Mouse (Mus musculus) layer of hippocampus, adult 8-10 months (tissue): ENCODE measurements around the gene Tmem184c. TPM values are rescaled to one million over a fixed set of nuclear protein-coding genes. Genes with fewer than 3 reads are reported as not detected.

Source experiments
- DNase-seq, 2 experiments: peaks; one replicate each; pipeline ENCODE4 v3.0.0; 2022; ENCODE audit warnings: low spot score in 2 of 2
- total RNA-seq, 4 experiments: library from RNA; stranded (reverse); gene quantifications; 2 replicates each; pipeline ENCODE4 v1.2.4; 2022

Tmem184c gene
- total RNA-seq, result 10 to 100 TPM; 61.4 to 67.2 (median 63.8) TPM

DNA sequence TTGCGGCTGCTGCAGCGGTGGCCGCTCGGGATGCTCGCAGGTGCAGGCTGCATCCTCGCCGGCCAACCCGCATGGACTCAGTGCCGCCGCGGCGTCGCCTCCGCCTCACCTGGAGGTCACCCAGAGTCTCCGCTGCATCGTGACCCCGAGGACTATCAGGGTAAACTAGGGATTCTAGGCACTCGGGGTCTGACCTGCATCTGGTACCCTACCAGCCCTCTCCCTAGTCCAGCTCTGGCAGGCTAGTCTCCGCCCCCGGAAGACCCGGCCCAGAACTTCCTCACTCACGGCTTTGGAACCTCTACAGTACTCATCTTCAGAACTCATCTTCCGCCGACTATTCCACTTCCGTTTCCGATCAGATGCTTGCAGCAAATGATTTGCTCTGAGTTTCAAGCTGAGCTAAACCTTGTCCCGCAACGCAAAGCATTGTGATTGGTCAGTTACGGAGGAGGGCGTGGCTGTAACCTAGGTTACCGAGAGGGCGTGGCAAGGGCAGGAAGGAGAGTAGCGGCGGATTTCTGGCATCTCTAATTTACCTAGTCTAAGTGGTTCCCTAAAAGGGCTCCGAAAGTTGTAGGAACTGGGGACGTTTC is at the start of gene Tmem184c:
Tmem184c (minus strand) TSS at position 325 of the 596 bp plus-strand sequence.
- peak; percentile 98 to 99 for DNase-seq

DNA sequence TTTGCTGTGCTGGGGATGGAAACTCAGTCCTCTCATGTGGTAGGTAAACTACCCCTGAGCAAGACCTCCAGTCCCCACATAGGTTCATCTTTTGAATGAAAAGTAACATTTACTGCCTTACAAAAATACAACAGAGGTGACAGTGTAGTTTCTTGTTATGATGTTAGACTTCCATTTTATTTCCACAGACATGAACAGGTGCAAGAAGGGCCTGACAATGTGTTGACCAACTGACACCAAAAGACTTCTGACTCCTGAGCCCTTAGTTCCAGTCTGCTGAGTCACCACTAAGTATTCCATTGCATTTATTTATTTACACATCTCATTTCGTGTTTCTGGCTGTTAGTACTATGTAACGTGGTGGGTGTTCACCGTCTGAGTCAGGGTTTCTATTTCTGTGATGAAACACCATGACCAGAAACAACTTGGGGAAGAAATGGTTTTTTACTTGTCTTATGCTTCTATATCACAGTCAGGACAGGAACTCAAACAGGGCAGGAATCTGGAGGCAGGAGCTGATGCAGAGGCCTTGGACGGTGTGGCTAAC is 49.1 kb upstream of the Tmem184c start:
- DNase-seq, result no peak

DNA sequence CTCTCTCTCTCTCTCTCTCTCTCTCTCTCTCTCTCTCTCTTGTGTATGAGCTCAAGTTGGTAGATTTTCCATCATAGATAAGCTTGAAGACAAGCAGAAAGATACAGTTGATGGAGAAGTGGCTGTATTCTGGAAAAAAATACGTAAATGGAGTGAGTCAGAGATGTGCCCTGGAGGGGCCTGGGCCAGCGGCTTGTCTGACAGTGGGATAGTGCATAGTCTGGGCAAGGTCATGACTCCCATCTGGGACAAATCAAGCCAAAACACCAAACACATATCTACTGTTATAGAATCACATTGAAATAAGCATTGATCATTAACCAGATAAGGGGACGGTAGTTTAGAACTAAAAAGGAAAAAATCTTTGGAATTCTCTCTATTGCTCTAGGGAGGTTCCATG is 47.9 kb upstream of the Tmem184c start:
- DNase-seq, result no peak

DNA sequence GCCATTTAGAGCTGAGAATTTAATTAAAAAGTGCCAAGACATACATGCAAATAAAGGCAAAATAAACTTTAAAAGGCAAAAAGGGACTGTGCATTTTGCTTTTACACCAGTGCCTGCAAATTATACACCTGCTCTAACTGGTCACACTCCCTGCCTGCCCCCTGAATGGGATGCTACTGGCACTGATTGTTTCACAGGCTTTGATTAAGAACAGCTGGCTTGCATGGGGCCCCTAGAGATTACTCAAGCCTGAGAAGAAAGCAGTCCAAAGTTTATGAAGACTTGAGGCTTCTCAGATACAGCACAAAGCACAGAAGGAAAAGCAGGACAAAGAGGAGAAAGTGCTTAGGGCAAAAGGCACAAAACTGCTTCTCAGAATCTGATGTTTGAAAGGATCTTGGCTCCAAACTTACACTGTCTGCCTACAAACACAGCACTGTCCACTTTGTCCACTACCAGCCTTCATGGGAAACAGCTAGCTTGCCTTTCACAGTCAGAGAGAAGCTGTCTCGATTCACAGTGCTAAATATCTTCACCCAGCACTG is 40.2 kb upstream of the Tmem184c start:
- DNase-seq, result no peak

DNA sequence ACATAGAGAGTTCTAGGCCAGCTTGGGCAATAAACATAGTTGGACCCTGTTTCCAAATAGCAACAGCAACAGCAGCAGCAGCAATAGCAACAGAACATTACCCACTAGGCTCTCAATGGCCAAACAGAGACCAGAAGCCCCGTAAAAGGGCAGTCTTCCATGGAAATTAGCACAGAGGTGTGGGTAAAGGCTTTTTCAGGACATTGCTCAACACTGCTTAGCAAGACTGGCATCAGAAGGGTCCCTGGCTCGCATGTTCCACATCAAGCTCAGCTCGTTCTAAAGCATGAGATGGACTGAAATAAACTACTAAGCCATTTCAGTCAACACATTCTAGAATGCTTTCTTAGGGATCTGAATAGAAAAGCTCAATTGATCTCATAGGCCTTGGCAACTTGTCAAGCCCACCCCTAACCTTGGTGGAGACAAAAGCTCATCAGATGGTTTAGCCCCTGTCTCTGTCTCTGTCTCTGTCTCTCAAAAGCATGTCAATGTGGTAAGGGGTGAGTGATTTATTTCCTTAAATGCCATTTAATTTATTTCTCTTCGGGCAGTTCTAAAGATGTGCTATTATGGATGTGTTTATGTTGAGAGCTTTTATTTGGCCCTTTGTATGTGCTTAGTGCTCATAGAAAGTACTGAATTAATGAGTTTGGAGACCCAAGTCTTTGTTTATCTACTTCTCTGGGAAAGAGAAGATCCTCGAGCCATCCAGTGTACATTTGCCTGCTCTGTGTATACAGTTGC is 29.8 kb upstream of the Tmem184c start:
- no peak for DNase-seq

DNA sequence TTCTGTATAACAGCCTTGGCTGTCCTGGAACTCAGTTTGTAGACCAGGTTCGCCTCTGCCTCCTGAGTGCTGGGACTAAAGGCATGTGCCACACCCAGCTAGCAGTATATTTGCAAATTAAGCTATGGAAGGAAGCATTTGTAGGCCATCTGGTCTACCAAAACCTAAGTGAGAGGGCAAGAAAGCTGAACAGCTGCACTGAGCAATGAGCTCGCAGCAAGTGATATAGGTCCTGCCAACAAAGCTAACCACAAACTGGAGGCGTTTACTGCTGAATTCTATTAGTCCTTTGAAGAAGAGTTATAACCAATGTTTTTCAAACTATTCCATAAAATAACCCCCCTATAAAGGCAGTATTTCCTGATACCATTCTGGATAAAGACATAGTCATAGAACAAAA is 27.1 kb upstream of the Tmem184c start:
- DNase-seq, result no peak

DNA sequence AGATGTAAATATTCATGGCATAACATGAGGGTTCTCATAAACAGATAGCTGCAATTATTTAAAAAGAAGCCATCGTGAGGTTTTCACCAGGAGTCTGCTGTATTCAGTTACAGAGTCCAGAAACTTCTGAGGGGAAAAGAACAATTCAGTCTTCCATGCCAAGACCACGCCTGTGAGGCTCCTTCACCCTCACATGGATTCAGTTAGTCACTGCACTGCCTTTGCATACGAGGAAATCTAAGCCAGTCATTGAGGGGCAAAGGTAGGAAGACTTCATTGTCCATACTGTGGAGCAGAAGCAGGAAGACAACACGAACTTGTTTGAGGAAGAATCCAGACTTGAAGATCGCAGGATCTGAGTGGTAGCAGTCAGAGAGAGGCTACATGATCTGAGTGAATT is 23.5 kb upstream of the Tmem184c start:
- no peak for DNase-seq

DNA sequence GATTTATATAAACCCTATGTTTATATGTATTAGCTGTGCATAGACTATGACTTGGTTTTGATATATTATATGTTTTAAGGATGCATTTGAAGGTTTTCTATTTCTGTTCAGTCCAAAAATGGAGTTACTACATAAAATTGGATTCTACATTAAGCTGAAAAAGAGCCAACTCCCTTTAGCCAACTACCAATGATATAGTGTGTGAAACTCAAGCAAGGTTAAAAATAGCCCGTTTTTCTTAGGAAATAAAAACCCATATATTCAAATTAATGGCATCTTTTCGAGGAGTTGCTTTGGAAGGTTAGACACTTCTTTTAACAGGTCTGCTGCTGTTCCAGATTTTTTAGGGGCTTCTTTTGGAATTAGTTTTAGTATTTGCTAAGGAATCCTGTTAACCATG is 22.7 kb upstream of the Tmem184c start:
- no peak for DNase-seq

DNA sequence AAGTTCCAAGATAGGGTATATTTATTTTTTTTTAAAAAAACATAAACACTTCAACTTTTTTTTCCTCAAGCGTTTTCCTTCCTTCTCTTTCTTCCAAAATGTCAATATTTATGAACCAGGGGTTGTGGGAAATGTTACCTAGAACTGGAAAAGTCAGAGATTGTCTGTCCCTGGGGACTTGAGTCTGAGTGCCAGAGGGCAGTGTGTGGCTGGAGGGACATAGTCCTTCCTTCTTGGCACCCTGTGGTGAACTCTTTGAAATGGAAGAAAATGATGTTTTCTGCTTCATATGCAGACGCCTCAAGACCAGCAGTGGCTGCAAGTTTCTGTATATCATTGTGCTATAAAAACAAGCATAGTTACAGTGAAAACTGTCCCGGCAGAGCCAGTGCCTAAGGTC is 20.2 kb upstream of the Tmem184c start:
- DNase-seq, result no peak

DNA sequence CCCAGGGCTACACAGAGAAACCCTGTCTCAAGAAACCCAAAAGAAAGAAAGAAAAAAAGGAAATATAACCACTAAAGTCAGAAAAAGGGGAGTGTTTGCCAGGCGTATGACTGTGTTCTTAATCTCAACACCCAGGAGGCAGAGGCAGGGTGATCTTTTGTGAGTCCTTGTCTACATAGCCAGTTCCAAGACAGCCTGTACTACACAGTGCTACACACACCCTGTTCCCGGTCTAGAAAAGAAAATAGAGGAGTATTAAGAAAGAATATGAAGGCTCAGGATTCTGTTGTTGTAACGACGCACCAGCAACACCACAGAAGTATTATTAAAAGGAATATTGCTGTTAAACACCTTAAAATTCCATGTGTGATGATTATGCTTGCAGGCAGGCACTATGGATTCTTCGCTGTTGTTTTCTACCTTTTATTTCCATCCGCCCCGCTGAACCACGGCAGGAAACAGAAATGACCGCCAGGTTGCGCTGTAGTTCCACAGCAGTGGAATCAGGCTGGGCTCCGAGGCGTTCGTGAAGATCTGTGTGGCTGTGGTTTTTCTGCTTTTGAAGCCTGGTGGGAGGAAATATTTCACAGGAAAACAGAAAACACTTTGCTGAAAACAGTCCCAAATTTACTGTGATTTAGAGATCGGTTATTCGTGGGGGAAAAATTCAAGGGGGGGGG is 19.5 kb upstream of the Tmem184c start:
- peak; percentile 43 to 84 for DNase-seq

DNA sequence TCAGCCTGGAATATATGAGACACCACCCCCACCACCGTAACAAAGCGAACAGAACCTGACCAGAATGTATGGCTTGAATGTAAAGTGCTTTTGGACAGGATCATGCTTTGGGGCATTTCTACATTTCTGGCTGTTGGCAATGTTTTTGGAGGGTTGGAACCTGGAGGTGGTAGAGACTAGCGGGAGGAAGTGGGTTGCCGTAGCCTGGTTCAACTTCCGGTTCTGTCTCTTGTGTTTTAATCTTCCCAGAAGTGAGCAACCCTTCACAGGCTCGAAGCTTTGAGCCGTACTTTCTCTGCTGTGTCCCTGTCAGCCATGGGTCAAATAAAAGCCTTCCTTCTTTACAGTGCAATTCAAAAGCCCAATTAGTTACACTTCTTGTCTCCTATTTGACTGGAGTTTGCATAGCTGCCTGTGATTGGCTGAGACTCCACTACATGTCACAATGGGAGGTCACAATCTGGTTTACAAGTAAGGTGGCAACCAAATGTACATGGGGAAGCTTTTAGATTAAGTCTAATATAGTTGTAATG is 13.2 kb upstream of the Tmem184c start:
- no peak for DNase-seq

DNA sequence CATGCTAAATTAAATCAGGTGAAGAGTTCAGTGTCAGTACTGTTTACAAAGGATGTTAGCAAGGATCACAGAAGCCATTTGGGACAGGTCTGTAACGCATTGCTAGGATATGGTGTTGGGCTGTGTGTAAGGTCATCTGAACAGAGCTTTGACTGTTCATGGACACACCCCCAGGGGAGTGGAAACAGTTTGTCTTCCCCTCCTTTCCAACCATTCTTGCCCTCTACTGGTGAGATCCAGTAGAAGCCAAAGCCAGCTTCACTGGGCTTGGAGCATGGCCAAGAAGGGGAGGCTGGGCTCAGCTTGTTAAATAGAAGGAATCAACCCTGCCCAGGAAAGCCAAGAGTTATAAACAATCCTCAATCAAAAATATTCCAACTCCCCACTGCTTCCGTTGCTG is 7.4 kb upstream of the Tmem184c start:
- DNase-seq, result peak in 1 of 2 experiments; percentile 20

DNA sequence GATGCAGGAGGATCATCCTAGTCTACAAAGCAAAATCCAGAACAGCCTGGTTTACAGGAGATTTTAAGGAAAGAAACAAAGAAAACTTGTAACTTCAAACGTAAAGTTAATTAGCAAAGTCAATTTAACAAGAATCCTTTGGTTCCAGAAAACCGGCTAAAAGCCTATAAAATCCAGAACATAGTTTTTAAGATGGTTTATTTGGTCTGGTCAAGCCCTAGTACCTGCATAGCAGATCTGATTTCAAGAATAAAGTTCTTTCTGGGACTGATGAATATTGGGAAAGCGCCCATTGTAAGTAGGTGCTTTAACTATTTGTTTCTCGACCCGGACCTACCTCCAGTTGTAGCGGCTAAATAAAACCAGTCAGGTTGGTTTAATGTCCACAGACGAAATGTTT is 877 bp downstream of the Tmem184c start:
- no peak for DNase-seq

DNA sequence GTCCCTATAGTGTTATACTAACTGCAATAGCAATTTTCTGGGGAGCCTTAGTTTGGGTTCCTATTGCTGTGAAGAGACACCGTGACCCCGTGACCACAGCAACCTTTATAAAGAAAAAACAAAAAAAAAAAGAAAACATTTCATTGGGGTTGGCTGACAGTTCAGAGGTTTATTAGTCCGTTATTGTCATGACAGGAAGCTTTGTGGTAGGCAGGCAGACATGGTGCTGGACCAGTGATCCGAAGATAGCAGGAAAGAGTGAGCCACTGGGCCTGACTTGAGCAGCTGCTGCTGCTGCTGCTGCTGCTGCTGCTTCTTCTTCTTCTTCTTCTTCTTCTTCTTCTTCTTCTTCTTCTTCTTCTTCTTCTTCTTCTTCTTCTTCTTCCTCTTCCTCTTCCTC is 26.3 kb downstream of the Tmem184c start:
- no peak for DNase-seq

DNA sequence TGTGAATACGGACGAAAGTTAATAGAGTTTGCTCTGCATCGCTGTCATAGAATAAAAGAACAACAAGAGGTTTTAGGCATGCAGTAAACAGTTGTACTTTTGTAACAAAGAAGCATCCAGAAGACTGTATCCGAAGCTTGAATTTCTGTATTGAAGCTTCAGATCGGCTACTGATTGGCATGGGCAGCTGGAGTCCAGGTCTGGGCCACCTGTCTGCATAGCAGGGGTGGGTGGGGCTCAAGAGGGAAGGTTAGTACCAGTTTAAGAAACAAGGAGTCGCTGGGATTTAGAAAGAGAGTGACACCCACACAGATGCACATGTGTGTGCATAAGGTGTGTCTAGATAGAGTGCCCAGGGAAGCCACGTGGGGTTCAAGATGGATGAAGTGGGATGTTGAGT is 32.8 kb downstream of the Tmem184c start:
- no peak for DNase-seq

DNA sequence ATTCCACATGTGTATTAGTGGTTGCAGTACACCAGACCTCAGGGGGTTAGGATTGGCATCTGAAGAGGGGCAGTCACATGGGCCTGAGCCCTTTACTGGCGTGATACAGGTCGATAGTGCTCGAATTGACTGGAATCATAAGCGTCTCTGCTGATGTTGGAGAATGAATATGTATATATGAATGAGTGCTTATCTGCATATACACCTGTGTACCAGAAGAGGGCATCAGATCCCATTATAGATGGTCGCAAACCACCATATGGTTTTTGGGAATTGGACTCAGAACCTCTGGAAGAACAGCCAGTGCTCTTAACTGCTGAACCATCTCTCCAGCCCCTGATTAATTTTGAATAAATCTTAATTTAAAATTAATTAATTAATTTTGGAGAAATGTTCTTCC is 36.3 kb downstream of the Tmem184c start:
- DNase-seq, result no peak

DNA sequence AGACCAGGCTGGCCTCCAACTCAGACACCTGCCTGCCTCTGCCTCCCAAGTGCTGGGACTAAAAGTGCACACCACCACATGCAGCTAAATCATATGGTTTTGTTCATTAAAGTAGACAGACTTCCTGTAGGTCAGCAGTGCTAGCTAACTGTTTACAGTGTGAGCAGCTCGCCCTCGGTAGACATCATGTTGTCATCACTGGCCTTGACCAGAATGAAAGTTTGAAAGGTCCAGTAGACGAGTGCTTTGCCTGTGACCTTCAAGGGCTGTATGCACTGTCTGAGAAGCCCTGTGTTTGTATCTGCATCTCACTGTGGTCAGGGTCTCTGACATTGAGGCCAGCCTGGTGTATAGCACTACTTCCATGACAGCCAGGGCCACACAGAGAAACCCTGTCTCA is 49.1 kb downstream of the Tmem184c start:
- DNase-seq, result no peak

DNA sequence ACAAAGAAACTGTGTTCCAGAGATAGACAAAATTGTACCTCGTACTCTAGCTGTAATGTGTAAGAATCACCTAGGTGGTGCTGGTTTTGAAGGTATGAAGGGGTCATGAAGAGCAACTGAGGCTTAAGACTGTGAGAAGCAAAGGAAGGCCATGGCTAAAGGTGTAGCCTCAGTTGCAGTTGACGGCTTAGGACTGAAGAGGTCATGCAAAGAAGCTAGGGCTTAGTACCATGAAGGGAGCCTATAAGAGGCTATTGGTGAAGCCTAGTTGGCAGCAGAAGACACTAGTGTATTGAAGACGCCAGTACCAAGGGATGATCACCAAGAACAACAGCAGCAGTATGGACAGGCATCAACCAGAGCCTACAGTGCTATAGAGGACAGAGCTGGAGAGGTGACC is 58.0 kb downstream of the Tmem184c start:
- DNase-seq, result no peak

DNA sequence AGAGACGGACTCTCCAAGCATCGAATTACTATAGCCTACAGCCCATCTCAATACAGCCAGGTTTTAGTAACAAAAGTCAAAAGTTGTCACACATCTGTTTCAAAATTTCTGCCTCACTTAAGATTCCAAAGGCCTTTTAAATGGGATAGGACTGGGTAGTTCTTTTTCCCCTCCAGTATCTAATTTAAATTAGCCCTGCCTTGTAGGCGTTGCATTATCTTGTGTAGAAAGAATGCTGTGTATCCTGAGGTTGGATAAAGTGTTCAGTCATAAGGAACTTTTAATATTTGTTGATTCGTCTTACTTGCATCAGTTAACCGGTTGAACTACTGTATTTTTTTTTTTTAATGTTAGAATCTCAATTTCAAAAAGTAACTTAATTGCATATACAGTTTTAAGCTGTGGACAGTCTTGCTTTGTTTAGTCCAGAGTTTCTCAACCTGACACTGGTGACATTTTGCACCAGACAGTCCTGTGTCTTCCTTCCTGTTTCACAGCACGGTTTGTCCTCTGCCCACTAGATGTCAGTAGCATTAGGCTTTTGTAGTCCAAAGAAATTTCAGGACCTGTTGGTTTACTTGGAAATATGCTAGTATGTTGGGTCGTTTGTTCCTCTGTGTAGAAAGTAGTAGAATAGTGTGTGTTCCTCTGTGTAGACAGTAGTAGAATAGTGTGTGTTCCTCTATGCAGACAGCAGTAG is 60.5 kb downstream of the Tmem184c start:
- DNase-seq, result no peak

DNA sequence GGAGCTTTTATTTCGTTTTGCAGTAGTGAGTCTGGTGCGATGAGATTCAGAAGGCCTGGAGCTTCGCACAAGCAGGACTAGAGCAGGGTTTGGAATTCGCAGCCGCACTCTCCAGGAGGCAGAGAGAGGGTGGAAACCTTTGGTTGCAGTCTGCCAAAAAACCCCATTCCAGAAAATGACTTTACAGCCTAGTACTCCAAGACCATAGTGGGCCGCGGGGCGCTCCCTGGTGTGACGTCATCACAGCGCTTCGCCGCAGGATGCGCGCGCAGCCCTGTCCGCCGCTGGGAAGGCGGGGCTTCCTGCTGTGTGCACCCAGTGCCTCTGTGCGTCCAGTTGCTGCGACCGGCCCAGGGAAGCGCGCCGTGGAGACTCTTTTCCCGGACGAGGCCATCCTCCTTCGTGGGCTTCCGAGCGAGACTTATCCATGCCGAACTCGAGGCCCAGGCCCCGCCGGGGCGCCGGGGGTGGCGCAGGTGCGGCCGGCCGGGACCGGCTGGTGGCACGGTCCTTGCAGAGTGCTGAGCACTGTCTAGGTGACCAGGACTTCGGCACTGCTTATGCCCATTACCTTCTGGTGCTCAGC is 61.3 kb downstream of the Tmem184c start, which contains the start of gene Prmt9:
Prmt9 (plus strand) TSS at position 277 of the 586 bp plus-strand sequence.
- peak; percentile 86 to 94 for DNase-seq
